Mouse (Mus musculus): ENCODE measurements around the gene Tspan7. TPM values are rescaled to one million over a fixed set of nuclear protein-coding genes. Genes with fewer than 3 reads are reported as not detected.

The Tspan7 gene
- total RNA-seq (2021), result 100 to 1,000 TPM in 1 of 2 experiments, 10 to 100 TPM in 1; 96.4 to 136 TPM
- long read RNA-seq, experiment 1, transcript Tspan7-201 (8 exons, 1,733 nt), result major isoform, 86 of 103 reads
- long read RNA-seq, experiment 1, partial matches to known transcripts, result 12 of 103 reads
- long read RNA-seq, experiment 1, other reads (novel, unspliced or antisense), result 5 of 103 reads
- long read RNA-seq, experiment 2, transcript Tspan7-201 (8 exons, 1,733 nt), result major isoform, 125 of 152 reads
- long read RNA-seq, experiment 2, partial matches to known transcripts, result 15 of 152 reads
- long read RNA-seq, experiment 2, other reads (novel, unspliced or antisense), result 12 of 152 reads

DNA sequence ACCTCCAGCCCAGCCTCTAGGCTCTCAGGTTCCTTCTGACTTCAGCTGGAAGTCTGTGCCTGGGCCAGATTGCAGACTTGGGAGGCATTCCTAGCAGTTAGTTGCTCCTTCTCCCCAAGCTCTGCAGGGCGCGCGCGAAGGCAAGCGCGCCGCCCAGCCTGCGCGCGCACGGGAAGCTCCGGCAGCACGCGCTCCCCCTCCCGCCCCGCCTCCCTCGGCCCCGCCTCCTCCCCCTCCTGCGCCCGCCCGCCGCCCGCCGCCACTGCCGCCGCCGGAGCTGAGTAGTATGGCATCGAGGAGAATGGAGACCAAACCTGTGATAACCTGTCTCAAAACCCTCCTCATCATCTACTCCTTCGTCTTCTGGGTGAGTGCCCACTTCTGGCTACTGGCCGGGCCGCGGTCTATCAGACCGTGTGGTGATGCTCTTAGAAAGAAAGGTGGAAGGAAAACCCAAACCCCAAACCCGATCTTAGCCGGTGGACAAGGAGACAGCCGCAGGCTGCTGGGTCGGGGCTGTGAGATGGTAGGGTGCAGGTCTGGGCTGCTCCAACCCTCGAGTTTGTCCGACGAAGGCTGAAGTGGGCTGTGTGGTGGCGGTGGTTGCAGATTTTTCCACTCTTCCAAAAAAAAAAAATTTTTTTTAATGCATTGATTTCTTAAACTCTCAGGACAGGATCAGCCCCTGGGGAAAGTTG lies at the start of gene Tspan7:
Gene Tspan7 (plus strand): TSS at position 287 of the 698 bp plus-strand sequence.
- peak; percentile 49 for DNase-seq

DNA sequence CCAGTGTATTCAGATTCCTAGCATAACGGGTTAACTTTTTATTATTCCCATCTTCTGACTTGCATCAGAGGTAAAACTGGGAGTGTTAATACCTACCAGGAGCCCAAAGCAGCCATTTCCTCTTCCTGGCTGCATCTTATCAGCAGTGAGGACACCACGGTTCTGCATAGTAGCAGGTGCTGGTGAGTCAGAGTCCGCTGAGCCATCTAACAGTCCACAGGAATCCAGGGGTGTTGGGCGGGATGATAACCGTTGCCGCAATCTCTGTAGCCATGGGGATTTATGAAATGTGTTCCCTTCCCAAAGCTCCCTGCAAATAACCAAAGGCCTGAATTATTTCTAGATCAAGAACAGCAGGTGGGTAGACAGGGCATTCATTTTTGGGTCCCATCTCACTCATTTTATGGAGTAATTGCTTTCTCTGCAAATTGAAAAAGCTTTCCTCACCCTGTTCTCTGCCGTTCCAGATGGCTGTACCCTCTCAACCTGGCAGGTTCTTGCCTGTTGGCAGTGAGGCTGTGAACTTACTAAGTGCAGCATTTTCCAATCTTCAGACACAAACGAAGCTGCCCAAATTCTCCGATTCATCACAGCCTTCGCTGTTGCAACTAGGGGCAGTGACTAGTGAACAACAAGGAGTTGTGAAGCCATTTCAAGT lies 35.5 kb upstream of the Tspan7 start:
- no peak for DNase-seq

DNA sequence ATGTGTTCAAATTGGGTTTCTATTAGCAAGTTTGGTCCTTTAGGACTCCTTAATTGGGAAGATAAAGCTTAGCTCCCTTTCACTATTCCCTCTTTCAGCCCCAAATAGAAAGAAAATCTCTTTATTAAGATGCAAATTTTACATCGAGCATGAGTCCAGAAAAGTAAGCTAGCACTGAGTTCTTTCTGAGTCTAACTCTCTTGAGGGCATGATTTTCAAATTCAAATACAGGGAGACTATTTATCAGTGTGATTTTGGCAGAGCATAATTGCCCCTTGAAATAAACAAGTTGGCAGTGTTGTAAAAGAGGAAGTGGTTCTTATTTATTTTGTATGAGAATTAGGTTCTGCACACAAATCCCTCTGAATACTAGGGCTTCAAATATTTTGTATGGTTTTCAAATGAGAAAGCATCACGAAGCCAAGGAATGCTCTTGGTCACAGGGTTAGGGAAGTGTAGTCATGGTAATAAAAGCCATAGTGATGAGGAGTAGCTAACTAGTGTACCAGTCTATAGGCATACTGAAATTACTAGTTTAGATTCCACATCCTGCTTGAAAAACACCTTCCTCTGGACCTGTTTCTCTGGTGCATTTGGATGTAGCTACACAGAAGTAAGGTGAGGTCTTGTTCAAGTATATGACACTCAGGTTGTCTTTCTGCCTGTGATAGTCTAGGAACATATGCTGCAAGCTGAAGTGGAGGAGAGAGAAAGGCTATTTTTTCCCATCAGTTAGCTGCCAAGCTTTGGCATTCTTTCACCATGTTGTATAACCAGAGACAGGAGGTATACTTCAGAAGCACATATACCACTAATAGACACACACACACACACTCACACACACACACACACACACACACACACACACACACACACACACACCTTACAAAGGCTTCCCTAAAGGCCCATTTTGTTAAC lies 34.6 kb upstream of the Tspan7 start:
- no peak for DNase-seq

DNA sequence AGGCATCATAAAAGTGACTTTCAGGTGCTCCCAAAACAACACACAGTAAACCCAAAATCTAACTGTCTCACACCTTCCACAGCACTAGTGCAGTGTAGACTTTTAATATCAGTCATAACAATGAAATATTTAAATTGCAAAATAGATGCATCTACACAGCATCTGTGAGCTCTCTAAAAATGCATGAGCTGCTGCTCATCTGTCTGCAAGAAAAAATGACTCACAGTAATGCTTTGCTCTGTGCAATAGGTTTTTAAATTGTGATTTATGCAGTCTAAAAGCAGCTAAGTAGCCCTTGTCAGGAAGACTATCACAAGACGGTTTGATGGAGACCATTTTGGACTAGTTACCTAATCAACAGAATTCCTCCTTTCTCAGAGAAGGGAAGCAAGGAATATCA lies 31.2 kb upstream of the Tspan7 start:
- no peak for DNase-seq

DNA sequence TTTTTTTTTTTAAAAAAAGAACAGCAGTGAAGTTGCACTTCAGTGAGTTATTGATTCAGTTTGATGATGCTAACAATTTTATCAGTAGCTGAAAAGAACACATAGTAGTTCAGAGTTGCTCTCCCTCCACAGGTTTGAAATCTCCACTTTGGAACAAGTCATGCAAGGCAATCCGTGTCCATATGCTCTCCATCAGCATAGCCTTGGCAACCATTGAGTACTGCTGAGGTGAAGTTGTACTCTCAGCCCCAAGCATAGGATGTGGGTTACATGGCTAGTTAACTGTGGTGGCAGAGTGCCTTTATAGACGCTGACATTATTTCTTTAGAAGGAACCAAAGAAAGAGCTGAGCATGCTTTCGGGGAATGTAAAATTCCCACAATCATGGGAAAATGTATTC lies 27.7 kb upstream of the Tspan7 start:
- DNase-seq, result no peak

DNA sequence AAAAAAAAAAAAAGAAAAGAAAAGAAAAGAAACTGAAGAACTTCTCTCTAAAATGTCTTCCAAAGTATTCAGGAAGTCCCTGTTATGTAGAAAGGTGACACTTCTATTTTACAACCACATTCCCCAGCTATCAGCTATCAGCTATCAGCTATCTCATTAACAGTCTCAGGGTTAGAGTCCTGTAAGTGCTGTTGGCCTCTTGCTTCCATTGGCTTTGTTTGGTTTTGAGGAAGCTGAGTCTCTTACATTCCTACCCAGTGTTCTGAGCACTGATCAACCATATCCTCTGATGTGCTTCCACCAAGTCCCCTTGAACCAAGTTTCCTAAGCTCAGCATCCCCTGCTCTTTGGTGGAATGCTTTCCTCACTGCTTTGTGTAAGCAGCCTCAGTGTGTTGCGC lies 7.9 kb upstream of the Tspan7 start:
- no peak for DNase-seq

DNA sequence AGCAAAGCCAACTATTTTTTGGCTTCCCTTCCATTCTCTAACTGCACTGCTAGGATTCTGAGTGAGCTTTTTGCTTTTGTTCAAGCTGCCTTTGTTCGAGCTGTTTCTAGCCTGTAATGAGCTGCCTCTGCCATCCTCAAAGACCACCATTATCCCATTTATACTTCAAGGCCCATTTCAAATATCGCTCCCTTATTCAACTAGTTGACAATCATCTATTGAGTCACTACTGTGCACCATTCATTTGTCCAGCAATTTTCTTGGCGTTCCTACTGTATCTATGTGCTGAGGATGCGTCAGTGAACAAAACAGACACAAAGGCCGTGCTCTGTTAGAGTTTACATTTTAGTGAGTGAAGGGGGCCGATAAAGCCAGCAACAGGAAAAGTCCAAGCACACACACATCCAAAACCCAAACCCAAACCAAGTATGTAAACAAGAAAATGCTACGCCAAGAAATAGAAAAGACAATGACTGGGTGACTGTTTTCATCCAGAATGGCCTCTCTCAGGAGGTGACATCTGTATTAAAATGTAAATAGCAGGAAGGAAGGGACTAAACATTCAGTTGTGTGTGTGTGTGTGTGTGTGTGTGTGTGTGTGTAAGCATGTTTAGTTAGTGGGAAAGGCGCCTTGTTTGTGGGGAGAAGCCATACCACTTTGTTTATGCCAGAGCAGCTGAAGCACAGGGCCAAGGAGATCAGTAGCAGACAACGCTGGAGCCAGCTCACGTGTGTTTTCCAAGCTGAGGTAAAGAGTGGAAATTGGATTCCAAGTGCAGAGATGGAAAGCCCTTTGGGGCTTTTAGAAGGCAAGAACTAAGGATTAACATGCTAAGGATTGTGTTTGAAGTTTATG lies 5.7 kb upstream of the Tspan7 start:
- no peak for DNase-seq

DNA sequence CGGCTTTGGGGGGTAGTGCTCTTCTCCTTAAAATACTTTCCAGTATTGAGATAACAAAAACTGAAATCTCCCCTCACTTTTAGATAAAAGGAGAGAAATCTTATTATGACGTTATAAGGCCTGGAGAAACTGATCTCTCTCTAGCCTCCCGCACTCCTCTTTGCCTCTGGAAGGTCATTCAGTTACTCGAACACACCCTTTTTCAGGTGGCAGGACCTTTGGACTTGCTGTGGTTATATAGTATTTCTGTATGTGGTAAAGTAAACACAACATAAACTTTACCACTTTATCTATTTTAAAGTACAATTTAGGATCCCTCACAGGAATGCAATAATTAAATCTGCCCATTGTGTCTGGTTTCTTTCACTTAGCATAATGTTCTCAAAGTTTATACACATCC lies 5.0 kb upstream of the Tspan7 start:
- DNase-seq, result no peak

DNA sequence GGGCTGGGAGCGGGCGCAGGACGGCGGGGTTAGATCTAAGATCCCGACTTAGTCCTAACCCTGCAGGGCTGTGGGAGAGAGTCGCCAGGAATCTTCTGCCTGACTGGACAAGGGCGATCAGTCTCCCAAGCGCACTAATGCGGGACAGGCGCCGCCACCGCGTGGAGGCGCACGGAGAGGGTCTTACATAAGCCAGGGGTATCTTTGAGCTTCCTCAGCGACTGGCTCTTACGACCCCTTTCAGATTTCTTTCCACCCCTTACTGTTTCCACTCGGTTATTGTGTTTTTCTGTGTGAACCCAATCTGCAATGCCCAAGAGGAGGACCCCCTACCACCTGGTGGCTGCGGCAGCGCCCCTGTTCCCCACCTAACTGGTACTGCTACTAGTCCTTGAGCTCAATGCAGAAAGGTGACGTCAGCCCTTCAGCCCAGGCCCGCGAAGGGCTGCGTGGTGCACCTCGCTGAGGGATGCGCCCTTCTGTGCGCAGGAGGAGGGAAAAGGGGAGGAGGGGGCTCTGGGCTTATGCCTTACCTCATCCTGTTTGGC lies 780 bp downstream of the Tspan7 start:
- peak; percentile 20 for DNase-seq

DNA sequence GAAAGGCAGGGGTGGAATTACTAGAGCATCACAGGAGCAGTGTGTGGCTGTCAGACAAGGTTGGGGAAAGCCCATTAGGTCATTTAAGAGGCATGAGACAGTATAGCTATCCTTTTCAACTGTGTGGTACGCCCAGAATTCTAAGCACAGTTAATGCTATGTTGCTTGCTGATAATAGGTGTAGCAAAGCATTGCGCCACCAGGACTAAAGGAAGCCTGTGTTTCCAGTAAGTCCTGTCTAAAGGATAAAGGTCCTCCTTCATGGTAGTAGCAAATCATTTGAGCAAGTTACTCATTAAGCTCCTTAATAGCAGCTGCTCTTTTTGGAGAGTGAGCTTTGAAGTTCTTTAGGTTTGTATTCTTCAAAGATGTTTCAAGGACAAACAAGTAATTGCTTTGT lies 13.6 kb downstream of the Tspan7 start:
- no peak for DNase-seq

DNA sequence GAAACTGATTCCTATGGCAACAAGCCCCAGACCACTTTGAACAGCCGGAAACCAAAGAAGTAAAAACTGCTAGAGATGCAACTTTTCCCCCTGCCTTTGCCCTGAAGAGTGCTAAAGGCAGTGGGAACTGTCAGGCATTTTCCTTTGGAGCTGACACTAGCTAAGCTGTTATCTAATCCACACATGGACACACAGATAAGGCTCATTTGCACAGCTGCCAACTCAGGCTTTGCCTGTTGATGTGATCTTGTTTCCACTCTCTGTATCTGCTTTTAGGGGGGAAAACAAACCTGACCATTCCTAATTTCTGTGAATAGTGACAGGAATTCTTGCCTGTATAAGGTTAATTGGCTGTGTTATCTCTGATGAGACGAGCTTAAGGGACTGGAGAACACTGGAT lies 17.7 kb downstream of the Tspan7 start:
- no peak for DNase-seq

DNA sequence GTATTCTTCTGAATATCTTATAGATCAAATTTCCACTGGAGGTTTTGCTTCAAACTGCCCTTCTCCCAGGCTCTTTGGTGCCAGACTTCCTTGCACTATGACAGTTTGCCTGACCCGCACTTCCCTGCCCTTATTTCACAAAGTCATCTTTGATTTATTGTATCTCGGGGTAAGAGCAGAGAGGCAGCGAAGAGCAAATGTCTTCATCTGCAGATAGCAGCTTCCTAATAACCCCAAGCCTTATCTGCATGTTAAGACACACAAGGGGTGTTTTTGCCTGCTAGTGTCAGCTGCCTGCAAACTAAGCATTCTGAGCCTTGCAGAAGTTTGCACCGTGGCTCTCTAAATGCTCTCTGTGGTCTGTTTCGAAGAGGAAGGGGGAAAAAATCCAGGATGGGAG lies 29.5 kb downstream of the Tspan7 start:
- no peak for DNase-seq

DNA sequence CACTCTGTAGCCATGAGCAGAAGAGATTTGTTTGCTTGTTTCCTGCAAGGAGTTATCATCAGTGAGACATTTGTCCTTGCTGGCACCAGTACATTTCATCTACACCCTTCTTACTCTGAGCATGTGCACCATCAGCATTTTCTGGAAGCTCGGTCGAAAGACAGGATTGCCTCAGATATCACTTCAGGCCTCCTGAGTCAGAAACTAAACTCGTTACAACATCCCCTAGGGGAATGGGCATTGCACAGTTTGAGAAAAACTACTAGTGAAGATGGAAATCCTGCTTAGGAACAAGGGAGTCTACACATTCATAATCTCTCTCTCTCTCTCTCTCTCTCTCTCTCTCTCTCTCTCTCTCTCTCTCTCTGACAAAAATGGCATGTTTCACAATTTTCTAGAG lies 30.0 kb downstream of the Tspan7 start:
- DNase-seq, result no peak

DNA sequence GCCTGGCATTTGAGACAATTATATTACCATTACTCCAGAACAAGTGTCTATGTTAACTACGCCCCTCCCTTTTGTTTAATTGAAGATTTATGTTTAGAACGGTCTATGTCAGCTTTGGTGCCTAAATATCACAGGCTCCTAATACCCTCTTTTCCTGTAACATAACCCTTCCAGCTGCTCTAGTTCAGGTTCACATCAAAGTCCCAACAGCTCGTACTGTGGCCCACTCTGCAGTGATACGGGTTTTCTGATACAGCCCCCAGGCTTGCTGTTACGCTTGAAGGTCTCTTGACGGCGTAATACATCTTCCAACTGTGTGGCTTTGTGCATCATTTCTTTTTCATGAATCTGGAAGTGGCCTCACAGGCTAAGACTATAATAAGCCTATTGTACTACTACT lies 31.5 kb downstream of the Tspan7 start:
- DNase-seq, result no peak

DNA sequence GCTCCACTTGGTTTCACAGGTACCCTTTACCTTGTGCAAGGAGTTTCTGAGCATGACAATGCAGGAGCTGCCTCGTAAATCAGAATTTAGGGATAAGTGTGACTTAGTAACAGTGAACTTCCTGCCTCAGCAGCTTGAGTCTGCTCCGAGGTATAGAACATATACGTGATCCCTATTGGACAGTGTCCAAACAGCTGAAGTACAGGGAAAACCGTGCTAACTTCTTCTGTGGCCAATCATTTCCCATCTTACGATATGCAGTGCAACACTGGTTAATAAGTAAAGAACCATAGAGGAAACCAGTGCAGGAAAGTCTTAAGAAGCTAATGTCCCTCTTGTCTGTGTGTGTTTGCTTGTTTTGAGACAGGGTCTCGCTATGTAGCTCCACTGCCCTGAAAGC lies 32.0 kb downstream of the Tspan7 start:
- DNase-seq, result no peak

DNA sequence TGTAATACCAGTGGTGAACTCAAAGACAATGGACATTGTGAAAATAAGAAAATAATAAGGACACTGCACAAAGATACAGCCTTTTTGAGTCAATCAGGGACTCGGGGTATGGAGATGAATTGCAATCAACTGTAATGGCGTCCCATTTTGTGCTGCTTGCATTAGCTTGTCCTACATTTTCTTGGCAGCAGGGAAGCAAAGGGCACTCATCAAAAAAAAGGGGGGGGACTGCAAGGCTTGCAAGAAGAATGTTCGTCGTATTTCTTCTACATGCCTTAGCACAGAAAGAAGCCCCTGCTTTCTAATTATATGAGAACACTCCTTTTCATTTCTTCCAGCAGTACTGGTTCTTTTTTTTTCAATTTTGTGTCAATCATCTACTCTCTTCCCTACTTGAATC lies 32.8 kb downstream of the Tspan7 start:
- DNase-seq, result no peak

DNA sequence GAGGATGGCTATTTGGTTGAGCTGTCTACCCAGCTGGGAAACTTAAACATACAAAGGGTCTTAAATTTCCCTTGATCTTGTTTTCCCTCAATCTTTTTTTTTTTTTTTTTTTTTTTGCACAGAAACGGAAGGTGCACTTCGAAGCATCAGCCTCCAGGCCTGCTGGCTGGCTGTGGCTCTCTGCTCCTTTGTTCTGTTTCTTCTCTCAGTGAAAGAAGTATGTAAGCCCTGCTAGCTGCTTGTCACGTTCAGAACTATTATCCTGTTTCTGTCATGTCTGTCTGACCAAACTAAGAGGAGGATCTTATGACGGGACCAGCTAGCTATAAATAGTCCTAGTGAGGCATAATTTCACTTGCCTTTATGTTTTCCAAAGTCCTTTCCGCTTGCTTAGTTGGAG lies 33.6 kb downstream of the Tspan7 start:
- no peak for DNase-seq

DNA sequence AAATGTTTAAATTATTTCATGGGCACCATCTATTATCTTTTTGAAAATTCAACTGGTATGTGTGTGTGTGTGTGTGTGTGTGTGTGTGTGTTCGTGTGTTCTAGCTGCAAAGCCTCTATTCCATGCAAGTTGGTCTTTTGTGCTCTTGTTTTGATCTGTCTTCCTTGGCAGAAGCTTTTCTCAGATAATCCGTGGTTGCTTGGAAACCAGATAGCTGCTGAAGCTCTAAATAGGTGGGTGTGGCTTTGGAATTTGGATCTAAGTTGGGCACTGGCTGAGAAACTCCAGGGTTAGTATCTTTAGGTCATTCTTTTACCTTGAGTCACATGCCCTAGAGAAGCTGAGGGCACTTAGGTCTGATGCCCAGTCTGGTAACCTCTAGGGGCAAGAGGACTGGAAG lies 50.5 kb downstream of the Tspan7 start:
- no peak for DNase-seq

DNA sequence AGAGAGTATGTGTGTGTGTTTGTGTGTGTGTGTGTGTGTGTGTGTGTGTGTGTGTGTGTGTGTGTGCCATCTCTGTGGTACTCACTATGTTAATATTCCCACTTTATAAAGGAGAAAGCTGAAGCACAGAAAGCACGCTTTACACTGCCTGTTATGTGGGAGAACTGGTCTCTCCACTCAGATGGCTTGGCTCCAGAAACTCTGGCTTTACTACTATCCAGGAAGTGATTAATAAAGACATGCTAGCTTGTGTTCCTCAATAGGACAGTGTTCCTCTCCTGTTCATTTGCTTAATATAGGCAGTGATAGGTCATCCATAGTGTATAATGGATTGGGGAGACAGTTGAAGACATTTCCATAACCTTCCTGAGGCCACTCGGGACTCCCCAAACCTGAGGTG lies 54.1 kb downstream of the Tspan7 start:
- DNase-seq, result no peak

DNA sequence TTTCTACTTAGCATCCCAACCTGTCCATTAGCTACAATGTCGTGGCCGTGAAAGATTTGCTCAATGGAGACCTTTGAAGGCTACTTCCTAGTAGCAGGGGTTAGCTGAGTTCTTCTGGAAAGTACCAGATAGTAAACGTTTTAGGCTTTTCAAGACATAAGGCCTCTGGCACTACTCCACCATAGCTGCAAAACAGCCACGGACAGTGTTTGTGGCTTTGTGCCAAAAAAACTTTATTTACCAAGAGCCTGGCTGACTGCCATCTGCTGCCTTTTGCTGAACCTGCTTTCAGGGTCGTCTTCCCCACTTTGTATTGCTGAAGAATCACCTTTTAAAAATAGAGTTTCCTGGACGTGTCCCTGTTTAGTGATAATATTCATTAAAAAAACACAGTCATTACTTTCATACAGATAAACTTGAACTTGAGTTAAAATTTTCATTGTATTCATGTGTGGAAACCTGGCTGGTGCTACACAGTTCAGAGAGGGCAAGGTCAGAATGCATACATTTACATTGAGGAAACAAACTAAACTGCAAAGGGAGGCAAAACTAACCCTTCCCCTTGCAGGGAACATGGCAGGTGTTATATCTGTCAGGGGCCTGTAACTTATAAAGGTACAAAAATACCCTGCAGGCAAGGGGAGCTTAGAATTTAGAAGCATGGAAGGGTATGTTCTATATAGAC lies 54.7 kb downstream of the Tspan7 start:
- no peak for DNase-seq

DNA sequence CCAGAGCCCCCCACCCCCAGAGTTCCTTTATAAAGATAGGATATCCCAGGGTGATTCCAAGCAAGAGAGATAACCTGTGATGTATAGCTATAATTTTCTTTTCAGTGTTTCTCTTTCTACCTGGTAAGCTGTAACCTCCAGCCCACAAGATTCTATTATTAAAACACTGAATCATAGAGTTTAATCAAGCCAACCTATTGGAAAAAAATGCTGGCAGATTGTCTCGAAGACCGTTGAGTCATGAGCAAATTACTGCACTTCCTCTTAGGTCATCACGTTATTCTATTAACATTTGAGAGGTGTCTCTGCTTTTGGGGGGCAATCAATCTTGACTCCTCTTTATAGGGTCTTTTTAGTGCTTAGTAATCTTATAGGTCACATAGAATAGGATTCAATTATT lies 61.9 kb downstream of the Tspan7 start:
- no peak for DNase-seq
